Mouse (Mus musculus) stomach, embryonic 16.5 days (tissue): ENCODE data around the gene Nrxn3. TPM values are rescaled to one million over a fixed set of nuclear protein-coding genes. Genes with fewer than 3 reads are reported as not detected.

ENCODE experiments used
- ATAC-seq: fragments of 200-750 bp; cut with Nextera tagmentation; 2 replicates; pipeline ENCODE4 v1.8.0; 2017; ENCODE audit warnings: moderate number of reproducible peaks, moderate TSS enrichment; ENCODE audit not compliant: insufficient read depth, low FRiP score
- H3K27ac ChIP-seq: fragments of 300-500 bp; sonication (generic); 2 replicates; pipeline ENCODE4 v1.5.1; 2014; ENCODE audit warnings: low read length
- H3K27me3 ChIP-seq: fragments of 300-500 bp; sonication (generic); 2 replicates; pipeline ENCODE4 v1.6.1; 2014; ENCODE audit warnings: low read length, control low read depth, mixed read lengths; ENCODE audit not compliant: control insufficient read depth, insufficient read depth
- H3K36me3 ChIP-seq: fragments of 300-500 bp; sonication (generic); 2 replicates; pipeline ENCODE4 v1.6.1; 2014; ENCODE audit warnings: low read length; ENCODE audit not compliant: control insufficient read depth, insufficient read depth
- H3K4me1 ChIP-seq: fragments of 300-500 bp; sonication (generic); 2 replicates; pipeline ENCODE4 v1.6.1; 2014; ENCODE audit warnings: low read length, control low read depth, mixed read lengths; ENCODE audit not compliant: control insufficient read depth, insufficient read depth
- H3K4me2 ChIP-seq: fragments of 300-500 bp; sonication (generic); 2 replicates; pipeline ENCODE4 v1.6.1; 2014; ENCODE audit warnings: low read depth, low read length, mixed read lengths
- H3K4me3 ChIP-seq: fragments of 300-500 bp; sonication (generic); replicated peaks from 2 replicates; pipeline ENCODE4 v1.5.1; 2014; ENCODE audit warnings: mild to moderate bottlenecking, low read length
- H3K9ac ChIP-seq: fragments of 300-500 bp; sonication (generic); 2 replicates; pipeline ENCODE4 v1.6.1; 2014; ENCODE audit warnings: low read length
- H3K9me3 ChIP-seq: fragments of 300-500 bp; sonication (generic); replicated peaks from 2 replicates; pipeline ENCODE4 v1.6.1; 2016; ENCODE audit warnings: low read length, control low read depth; ENCODE audit not compliant: control insufficient read depth
- WGBS: fragments of 180-500 bp; shearing (Covaris S2); extraction: QIAGEN DNeasy Blood & Tissue Kit; methylation state at CpG from one replicate; pipeline ENCODE4 v1.1.7; 2014; 5-methylcytosine and 5-hydroxymethylcytosine counted together
- microRNA-seq: library from miRNA; unstranded; fragments of <30 nt; microRNA quantifications from one replicate; pipeline ENCODE4, GENCODE M21; 2016
- polyA plus RNA-seq: library from polyadenylated mRNA; unstranded; fragments of >200 nt; fragmentation: Nextera tagmentation; extraction: Ambion mirVana; gene quantifications from 2 replicates; pipeline ENCODE4 v1.2.1, GENCODE M21; 2015

The Nrxn3 gene
- polyA plus RNA-seq, 1 experiment from 2014 or later = 2.2 TPM

- no peak overlapping the region for H3K4me2 ChIP-seq
- ATAC-seq = no peak
- WGBS = 86% methylated on average over 3 of the region's 3 CpGs
These were observed 1615.5 kb downstream of the Nrxn3 start for GRCm38 (mm10) chr12:90338229-90338557.

More at GRCm38 (mm10) chr12:90338229-90338557, 1615.5 kb downstream of the Nrxn3 start:
- Histone ChIP-seq H3K9me3 (no peaks in the 10 kb centered on the region), H3K4me1 (no peaks in the 10 kb centered on the region), H3K27ac (no peak overlapping the region), H3K27me3 (no peaks in the 10 kb centered on the region), H3K4me3 (no peak overlapping the region), H3K9ac (no peak overlapping the region), H3K36me3 (no peaks in the 10 kb centered on the region)

Small RNA genes within 50 kb of the gene (microRNA-seq; reads per million reads assigned to microRNA genes)
- gene Gm23989 (not detected), gene Gm27313 (not detected)
